Mouse (Mus musculus): ENCODE data around the gene Taf4. TPM values are rescaled to one million over a fixed set of nuclear protein-coding genes. Genes with fewer than 3 reads are reported as not detected.

The Taf4 gene
- polyA plus RNA-seq, 1 experiment: 6.9 TPM

DNA sequence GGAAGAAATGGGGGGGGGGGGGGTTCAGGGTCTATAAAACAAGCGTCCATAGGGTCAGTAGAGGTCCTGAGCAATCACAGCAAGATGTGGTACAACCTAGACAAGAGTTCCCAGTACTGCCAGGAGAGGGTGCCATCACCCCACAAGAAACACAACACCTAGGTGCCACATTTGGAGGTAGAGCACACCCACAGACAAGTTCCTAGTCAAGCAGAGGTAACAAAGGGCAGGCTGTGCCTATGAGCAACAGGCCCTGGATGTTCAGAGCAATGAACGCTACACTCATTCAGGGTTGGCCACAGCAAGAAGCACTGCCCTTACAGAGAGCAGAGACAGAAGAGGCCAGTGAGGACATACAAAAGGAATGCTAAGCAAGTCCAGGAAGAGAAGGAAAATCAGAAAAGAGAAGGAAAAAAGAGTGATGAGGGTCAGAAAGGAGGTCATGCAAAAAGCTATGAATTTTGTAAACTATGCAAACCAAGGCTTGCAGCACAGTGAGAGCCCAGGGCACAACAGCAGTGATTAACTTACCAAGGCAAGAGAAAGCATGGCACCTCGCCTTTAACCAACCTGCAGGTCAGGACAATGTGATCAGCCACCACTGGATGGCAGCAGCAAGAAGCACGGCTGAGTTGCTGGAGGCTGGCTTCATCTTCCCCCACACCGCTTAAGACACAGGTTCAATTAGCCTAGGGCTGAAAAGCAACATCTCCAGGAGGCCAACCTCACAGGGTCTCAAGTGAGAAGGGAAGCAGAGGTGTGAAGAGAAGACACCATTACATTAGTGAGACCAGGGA is 59.4 kb downstream of the Taf4 start:
- H3K27me3 ChIP-seq (ENCODE audit: control insufficient read depth, insufficient read depth, insufficient read length): no peaks in the 10 kb centered on the region

DNA sequence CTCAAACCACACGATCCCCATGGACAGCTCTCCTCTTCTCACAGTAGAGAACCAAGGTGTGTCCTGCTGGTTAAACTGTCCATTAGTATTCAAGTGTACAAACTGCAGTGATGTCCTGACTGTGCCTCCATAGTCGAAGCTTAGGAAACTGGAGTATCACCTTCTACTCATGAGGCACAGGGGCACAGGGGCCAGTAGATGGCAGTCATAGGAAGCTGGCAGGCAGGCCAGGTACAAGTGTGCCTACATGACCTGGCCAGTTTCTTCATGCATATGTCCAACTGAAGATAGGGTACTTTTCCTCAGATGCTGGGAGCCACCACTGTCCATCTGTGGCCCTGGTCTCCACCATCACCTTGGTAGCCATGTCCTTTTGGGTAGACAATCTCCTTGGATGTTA is 62.2 kb downstream of the Taf4 start:
- peaks cover 45% of the 10 kb centered on the region for H3K36me3 ChIP-seq (ENCODE audit: control insufficient read depth, insufficient read depth)

More for the DNA sequence above, 59.4 kb downstream of the Taf4 start:
- H3K79me3 ChIP-seq (ENCODE audit: low read depth): no peaks in the 10 kb centered on the region
- no peak overlapping the region for H3K4me3 ChIP-seq (ENCODE audit: insufficient read depth, poor library complexity, severe bottlenecking)
- peaks cover 63% of the 10 kb centered on the region for H3K36me3 ChIP-seq (ENCODE audit: control insufficient read depth, insufficient read depth)
- TF ChIP-seq CTCF (IDR thresholded peaks at IDR 0.05; ENCODE audit: control insufficient read depth, insufficient read depth, insufficient read length): peak; percentile 83
- no peak for TF ChIP-seq MYOG (IDR thresholded peaks at IDR 0.05; ENCODE audit: control insufficient read depth, extremely low read depth, insufficient read length)
- no peaks in the 10 kb centered on the region for H3K79me2 ChIP-seq (ENCODE audit: control insufficient read depth, insufficient read depth)
- H3ac ChIP-seq (ENCODE audit: control insufficient read depth, insufficient read length, low read depth): no peak overlapping the region

DNA sequence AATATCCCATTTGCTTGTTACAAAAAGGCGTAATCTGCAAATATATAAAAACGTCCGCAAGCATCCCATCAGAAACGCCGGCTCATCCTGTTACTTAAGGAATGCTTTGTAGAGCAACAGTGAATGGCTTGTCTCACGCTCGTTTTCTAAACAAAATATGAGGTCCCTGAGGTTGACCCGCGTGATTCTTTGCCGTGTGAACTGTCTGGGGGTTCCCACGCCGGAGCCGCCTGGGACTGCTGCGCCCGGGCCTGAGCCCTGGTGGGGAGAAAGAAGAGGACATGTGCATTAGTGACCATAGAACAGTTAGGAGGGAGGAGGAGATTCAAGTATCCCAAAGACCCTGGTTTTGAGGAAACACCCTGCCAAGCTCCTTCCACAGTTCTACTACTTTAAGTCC is 63.1 kb downstream of the Taf4 start:
- TF ChIP-seq MYOD1 (IDR thresholded peaks at IDR 0.05; ENCODE audit: control insufficient read depth, insufficient read length, low read depth) (no peak), USF1 (IDR thresholded peaks at IDR 0.05; ENCODE audit: low read depth) (no peak), MAX (IDR thresholded peaks at IDR 0.05) (no peak), MYOG (IDR thresholded peaks at IDR 0.05; ENCODE audit: control insufficient read depth, extremely low read depth, insufficient read length) (no peak), FOSL1 (IDR thresholded peaks at IDR 0.05; ENCODE audit: insufficient read depth, low read length, poor library complexity, severe bottlenecking) (no peak), CEBPB (IDR thresholded peaks at IDR 0.05; ENCODE audit: low read depth) (no peak), CTCF (IDR thresholded peaks at IDR 0.05; ENCODE audit: control insufficient read depth, insufficient read depth, insufficient read length) (no peak)
- Histone ChIP-seq H3ac (ENCODE audit: control insufficient read depth, insufficient read length, low read depth) (no peak overlapping the region), H3K36me3 (ENCODE audit: control insufficient read depth, insufficient read depth) (peaks cover 43% of the 10 kb centered on the region), H3K79me3 (ENCODE audit: low read depth) (no peaks in the 10 kb centered on the region), H3K79me2 (ENCODE audit: control insufficient read depth, insufficient read depth) (no peaks in the 10 kb centered on the region), H3K4me3 (ENCODE audit: insufficient read depth, poor library complexity, severe bottlenecking) (no peak overlapping the region), H3K27me3 (ENCODE audit: control insufficient read depth, insufficient read depth, insufficient read length) (no peaks in the 10 kb centered on the region)

More for the DNA sequence above, 62.2 kb downstream of the Taf4 start:
- Histone ChIP-seq H3K27me3 (ENCODE audit: control insufficient read depth, insufficient read depth, insufficient read length) (no peaks in the 10 kb centered on the region), H3K79me2 (ENCODE audit: control insufficient read depth, insufficient read depth) (no peaks in the 10 kb centered on the region), H3K4me3 (ENCODE audit: insufficient read depth, poor library complexity, severe bottlenecking) (no peak overlapping the region), H3K79me3 (ENCODE audit: low read depth) (no peaks in the 10 kb centered on the region), H3ac (ENCODE audit: control insufficient read depth, insufficient read length, low read depth) (no peak overlapping the region)
- TF ChIP-seq CTCF (IDR thresholded peaks at IDR 0.05; ENCODE audit: control insufficient read depth, insufficient read depth, insufficient read length): peak; percentile 2
- no peak for TF ChIP-seq FOSL1 (IDR thresholded peaks at IDR 0.05; ENCODE audit: insufficient read depth, low read length, poor library complexity, severe bottlenecking)

DNA sequence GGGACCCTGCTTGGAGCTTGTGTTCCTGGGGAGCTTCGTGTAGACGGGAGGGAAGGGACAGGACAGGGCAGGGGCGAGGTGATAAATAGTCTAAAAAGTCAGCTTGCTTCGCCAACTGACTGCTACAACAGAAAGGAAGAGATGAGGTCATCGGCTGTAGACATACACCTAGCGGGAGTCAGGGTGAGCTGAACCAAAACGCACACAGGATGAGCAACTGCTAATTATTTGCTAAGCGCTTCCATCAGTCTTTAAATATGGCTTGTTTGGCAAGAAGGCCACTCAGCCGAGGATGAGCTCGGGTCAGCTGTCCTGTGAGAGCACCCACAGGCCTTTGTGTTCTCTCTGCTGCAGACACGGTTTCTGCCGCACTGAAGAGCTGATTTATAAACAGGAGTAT is 63.5 kb downstream of the Taf4 start:
- TF ChIP-seq CTCF (IDR thresholded peaks at IDR 0.05; ENCODE audit: control insufficient read depth, insufficient read depth, insufficient read length) (no peak), MAX (IDR thresholded peaks at IDR 0.05) (no peak), MYOD1 (IDR thresholded peaks at IDR 0.05; ENCODE audit: control insufficient read depth, insufficient read length, low read depth) (no peak), USF1 (IDR thresholded peaks at IDR 0.05; ENCODE audit: low read depth) (no peak), FOSL1 (IDR thresholded peaks at IDR 0.05; ENCODE audit: insufficient read depth, low read length, poor library complexity, severe bottlenecking) (no peak), MYOG (IDR thresholded peaks at IDR 0.05; ENCODE audit: control insufficient read depth, extremely low read depth, insufficient read length) (no peak), CEBPB (IDR thresholded peaks at IDR 0.05; ENCODE audit: low read depth) (no peak)
- Histone ChIP-seq H3K4me3 (ENCODE audit: insufficient read depth, poor library complexity, severe bottlenecking) (no peak overlapping the region), H3K36me3 (ENCODE audit: control insufficient read depth, insufficient read depth) (peaks cover 38% of the 10 kb centered on the region), H3K79me3 (ENCODE audit: low read depth) (no peaks in the 10 kb centered on the region), H3ac (ENCODE audit: control insufficient read depth, insufficient read length, low read depth) (no peak overlapping the region), H3K79me2 (ENCODE audit: control insufficient read depth, insufficient read depth) (no peaks in the 10 kb centered on the region), H3K27me3 (ENCODE audit: control insufficient read depth, insufficient read depth, insufficient read length) (no peaks in the 10 kb centered on the region)

DNA sequence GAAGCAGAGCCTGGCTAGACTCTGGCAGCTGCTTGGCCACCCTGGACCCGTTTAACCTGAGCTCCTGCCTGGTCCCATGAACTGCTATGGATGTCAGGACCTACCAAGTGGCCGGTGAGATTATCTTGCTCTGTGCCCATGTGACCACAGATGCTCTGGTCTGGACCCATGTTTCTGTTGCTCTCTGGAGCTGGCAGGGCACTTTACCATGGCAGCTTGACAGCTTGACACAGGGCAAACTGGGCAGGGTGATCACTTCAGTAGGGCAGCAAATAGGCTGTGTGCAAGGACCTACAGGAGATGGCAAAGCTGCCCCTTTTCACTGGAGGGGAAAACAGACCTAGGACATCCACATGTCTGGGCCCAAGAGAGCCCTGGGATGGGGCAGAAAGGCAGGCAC is 79.5 kb downstream of the Taf4 start:
- Histone ChIP-seq H3K79me2 (ENCODE audit: control insufficient read depth, insufficient read depth) (no peaks in the 10 kb centered on the region), H3K4me3 (ENCODE audit: insufficient read depth, poor library complexity, severe bottlenecking) (no peak overlapping the region), H3K36me3 (ENCODE audit: control insufficient read depth, insufficient read depth) (no peaks in the 10 kb centered on the region), H3K79me3 (ENCODE audit: low read depth) (no peaks in the 10 kb centered on the region), H3K27me3 (ENCODE audit: control insufficient read depth, insufficient read depth, insufficient read length) (peaks cover 59% of the 10 kb centered on the region), H3ac (ENCODE audit: control insufficient read depth, insufficient read length, low read depth) (no peak overlapping the region)
- TF ChIP-seq MYOG (IDR thresholded peaks at IDR 0.05; ENCODE audit: control insufficient read depth, extremely low read depth, insufficient read length) (no peak), FOSL1 (IDR thresholded peaks at IDR 0.05; ENCODE audit: insufficient read depth, low read length, poor library complexity, severe bottlenecking) (no peak), USF1 (IDR thresholded peaks at IDR 0.05; ENCODE audit: low read depth) (no peak), MYOD1 (IDR thresholded peaks at IDR 0.05; ENCODE audit: control insufficient read depth, insufficient read length, low read depth) (no peak), CTCF (IDR thresholded peaks at IDR 0.05; ENCODE audit: control insufficient read depth, insufficient read depth, insufficient read length) (no peak), MAX (IDR thresholded peaks at IDR 0.05) (no peak), CEBPB (IDR thresholded peaks at IDR 0.05; ENCODE audit: low read depth) (no peak)

DNA sequence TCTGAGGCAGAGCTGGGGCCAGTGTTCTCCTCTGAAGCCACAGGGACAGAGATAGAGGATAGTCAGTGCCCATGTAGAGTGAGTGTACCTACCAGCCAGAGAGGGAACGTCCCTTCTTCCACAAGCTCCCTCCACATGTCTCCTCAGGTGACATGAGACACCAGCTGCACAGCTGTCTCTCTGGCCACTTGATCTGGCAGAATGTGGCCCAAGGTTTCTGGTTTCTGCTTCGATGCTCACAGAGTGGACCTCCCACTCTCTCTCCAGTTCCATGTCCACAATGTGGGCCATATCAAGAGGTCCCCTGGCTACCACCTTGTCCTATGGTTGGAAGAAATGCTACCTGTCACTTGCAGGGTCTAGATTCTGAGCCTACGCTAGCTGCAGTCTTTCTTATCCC is 85.4 kb downstream of the Taf4 start:
- Histone ChIP-seq H3ac (ENCODE audit: control insufficient read depth, insufficient read length, low read depth) (no peak overlapping the region), H3K27me3 (ENCODE audit: control insufficient read depth, insufficient read depth, insufficient read length) (peaks cover 35% of the 10 kb centered on the region), H3K79me2 (ENCODE audit: control insufficient read depth, insufficient read depth) (no peaks in the 10 kb centered on the region), H3K79me3 (ENCODE audit: low read depth) (no peaks in the 10 kb centered on the region), H3K36me3 (ENCODE audit: control insufficient read depth, insufficient read depth) (no peaks in the 10 kb centered on the region), H3K4me3 (ENCODE audit: insufficient read depth, poor library complexity, severe bottlenecking) (no peak overlapping the region)
- TF ChIP-seq MYOD1 (IDR thresholded peaks at IDR 0.05; ENCODE audit: control insufficient read depth, insufficient read length, low read depth) (no peak), USF1 (IDR thresholded peaks at IDR 0.05; ENCODE audit: low read depth) (no peak), CEBPB (IDR thresholded peaks at IDR 0.05; ENCODE audit: low read depth) (no peak), FOSL1 (IDR thresholded peaks at IDR 0.05; ENCODE audit: insufficient read depth, low read length, poor library complexity, severe bottlenecking) (no peak), MYOG (IDR thresholded peaks at IDR 0.05; ENCODE audit: control insufficient read depth, extremely low read depth, insufficient read length) (no peak), MAX (IDR thresholded peaks at IDR 0.05) (no peak), CTCF (IDR thresholded peaks at IDR 0.05; ENCODE audit: control insufficient read depth, insufficient read depth, insufficient read length) (no peak)
